Mouse (Mus musculus): Measurements from ENCODE around the gene Asb14.
"Not testable (repeated sequence)": the region's sequence is repeated elsewhere in the genome, so short reads cannot be mapped to it uniquely, and the experiment has no call there.

The Asb14 gene

GRCm38 (mm10) chr14:26894392-26894791, at the start of gene Asb14:
TSS of gene Asb14 (plus strand) at chr14:26894557.
- ATAC-seq (ENCODE audit: insufficient number of reproducible peaks, low FRiP score, low TSS enrichment) = no peak

DNA sequence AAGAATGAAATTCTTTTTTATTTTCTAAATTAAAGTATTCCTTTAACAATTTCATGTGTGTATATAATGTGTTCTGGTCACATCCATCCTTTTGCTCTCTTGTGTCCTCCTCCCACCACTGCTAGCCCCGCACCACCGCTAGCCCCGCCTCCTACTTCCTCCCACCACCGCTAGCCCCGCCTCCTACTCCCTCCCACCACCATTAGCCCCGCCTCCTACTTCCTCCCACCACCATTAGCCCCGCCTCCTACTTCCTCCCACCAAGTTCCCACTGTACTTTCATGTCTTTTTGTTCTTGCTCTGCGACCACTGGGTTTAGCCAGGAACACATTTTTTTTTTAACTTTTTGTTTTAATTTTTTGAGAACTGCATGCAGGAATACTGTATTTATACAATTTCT, 41.3 kb upstream of the Asb14 start:
- ATAC-seq (ENCODE audit: insufficient number of reproducible peaks, low FRiP score, low TSS enrichment) = no peak

DNA sequence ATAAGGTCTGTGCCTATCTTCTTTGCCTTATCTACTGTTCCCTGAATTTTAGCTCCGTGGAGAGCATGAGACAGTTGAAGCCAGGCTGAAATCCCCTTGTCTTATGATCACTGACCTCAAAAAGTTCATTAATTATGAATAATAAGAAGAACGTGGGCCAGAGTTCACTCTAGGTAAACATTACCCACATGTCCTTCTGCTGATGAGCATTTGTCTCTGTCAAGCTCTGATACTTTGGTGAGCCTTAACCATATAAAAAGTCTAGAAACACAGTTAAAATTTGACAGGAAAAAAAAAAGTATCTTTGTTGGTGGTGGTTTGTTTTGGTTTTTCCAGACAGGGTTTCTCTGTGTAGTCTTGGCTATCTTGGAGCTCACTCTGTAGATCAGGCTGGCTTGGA, 40.3 kb upstream of the Asb14 start:
- ATAC-seq (ENCODE audit: insufficient number of reproducible peaks, low FRiP score, low TSS enrichment) = no peak

DNA sequence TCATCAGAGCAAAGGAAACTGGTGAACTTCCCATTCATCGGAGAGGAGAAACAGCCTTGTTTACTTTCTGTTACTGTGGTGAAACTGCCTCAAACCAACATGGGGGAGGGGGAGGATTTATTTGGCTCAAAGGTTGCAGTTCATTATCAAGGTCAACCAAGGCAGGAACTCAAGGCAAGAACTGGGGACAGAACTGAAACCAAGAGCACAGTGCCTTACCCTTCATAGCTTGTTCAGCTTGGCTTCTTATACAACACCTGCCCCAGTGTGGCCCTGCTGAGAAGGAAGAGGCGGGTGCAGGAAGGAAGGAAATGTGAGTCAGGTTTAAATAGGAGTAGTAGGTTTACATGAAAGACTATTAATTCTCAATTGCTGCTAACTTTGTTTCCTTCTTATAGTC, 36.0 kb upstream of the Asb14 start:
- ATAC-seq (ENCODE audit: insufficient number of reproducible peaks, low FRiP score, low TSS enrichment) = no peak

DNA sequence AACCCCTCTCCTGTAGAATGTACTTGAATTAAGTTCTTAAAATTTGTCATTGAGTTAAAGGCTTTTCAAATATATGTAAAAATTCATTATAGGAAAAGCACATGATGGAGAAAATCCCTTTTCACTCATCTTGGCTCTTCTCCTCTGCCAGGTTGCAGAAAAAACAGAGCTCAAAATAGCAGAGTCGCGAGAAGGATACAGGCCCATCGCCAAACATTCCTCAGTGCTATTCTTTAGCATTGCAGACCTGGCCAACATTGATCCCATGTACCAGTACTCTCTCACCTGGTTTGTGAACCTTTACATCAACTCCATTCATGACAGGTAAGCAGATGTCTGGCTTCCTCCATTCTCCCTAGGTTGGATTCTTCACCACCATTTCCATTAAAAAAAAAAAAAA, 35.3 kb upstream of the Asb14 start:
- no peak for ATAC-seq (ENCODE audit: insufficient number of reproducible peaks, low FRiP score, low TSS enrichment)

DNA sequence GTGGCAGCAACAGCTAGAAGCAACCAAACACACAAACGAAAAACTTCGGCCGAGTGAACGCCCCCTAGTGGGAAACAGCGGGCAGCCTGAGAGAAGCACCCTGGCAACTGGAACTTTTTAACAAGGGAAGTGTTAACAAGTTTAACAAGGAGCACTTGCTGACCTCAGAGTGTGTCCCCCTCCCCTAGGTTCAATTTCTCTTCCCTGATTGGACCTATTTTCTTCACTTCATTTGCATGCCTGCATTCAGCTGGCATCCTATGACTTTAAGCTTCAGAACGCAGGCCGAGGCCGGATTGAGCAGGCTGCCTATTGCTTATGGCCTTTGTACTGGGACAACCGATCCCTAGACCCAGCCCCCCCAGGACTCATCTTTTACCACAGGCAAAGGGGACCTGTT, 27.0 kb upstream of the Asb14 start:
- ATAC-seq (ENCODE audit: insufficient number of reproducible peaks, low FRiP score, low TSS enrichment) = no peak

GRCm38 (mm10) chr14:26868299-26868698, 26.1 kb upstream of the Asb14 start:
- ATAC-seq (ENCODE audit: insufficient number of reproducible peaks, low FRiP score, low TSS enrichment) = no peak

- ATAC-seq (ENCODE audit: insufficient number of reproducible peaks, low FRiP score, low TSS enrichment) = no peak
These were observed 15.6 kb upstream of the Asb14 start for GRCm38 (mm10) chr14:26878756-26879155.

DNA sequence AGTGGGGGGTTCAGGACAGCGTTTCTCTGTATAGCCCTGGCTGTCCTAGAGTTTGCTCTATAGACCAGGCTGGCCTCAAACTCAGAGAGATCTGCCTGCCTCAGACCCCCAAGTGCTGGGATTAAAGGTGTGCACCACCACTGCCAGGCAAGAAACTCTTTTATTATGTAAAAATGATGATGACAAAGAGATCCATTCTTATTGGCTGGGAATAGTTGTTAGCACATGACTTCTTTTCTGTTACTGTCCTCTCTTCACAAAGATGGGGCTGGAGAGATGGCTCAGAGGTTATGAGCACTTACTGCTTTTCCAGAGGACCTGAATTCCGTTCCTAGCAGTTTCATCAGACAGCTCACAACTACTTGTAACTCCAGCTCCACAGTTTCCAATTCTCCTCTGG, 14.4 kb upstream of the Asb14 start:
- no peak for ATAC-seq (ENCODE audit: insufficient number of reproducible peaks, low FRiP score, low TSS enrichment)

DNA sequence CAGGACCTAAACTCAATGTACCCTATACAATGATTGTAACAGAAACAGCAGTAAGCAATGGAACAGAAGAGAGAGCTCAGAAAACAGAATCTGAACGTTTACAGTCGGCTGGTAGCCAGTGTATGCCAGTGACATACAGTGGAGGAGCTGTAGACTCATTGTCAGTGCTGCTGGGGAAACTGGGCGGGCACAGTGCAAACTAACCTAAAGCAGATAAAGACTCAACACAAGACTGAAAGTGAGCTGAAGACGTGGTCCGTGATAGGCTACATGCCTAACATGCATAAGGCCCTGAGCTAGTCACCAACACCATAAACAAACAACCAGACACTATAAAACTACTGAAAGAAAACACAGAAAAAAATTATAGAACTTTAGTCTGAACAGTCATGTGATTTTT, 12.7 kb upstream of the Asb14 start:
- no peak for ATAC-seq (ENCODE audit: insufficient number of reproducible peaks, low FRiP score, low TSS enrichment)

DNA sequence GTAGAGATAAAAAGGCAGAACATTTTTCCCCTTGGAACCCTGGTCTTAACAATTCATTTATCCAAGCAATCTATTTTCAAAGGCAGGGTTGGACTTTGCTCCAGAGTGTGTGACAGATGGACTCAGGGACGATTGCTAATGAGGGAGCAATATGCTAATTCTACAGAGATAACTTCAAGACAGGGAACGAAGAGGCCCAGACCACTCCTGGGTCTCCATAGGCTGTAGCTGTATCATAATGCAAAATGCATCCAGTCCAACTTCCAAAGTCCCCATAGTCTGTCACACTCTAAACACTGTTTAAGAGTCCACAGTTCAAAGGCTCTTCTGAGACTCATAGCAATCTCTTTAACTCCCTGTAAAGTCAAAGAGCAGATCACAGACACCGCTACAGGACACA, 7.1 kb upstream of the Asb14 start:
- ATAC-seq (ENCODE audit: insufficient number of reproducible peaks, low FRiP score, low TSS enrichment) = no peak

- ATAC-seq (ENCODE audit: insufficient number of reproducible peaks, low FRiP score, low TSS enrichment) = no peak
These were observed 3.6 kb upstream of the Asb14 start for GRCm38 (mm10) chr14:26890777-26891176.

DNA sequence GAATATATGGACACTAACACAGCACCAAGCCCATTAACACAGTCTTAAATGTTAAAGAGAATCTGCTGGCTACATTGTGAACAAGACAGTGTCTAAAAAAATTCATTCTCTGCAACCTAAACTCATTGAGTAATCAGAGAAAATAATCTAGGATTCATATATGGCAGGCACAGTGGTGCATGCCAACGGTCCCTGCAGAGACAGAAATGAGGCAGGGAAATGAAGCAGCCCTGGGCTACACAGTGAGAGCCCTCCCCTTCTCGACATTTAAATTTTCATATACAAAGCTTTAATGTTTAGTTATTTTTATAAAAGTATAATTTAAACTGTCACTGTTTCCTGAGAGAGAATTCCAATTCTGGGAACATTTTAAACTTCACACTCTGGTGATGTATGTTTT, 5.1 kb downstream of the Asb14 start:
- ATAC-seq (ENCODE audit: insufficient number of reproducible peaks, low FRiP score, low TSS enrichment) = no peak

DNA sequence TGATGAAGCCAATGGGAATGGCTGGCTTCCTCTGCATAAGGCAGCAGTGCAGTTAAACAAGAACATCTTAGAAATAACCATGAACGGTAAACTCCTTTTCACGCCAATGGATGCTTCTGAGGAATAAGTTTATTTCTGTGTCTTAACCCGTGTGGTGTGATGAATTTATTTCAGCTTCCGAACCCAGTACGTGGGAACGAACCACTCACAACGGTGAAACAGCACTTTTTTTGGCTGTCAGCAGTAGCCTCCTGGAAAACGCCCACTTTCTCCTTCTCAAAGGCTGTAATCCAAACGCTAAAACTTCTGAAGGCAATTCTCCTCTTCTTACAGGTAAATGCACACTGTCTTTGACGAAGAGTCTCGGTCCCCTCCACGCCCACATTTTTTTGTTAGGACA, 6.5 kb downstream of the Asb14 start:
- ATAC-seq (ENCODE audit: insufficient number of reproducible peaks, low FRiP score, low TSS enrichment) = no peak

- no peak for ATAC-seq (ENCODE audit: insufficient number of reproducible peaks, low FRiP score, low TSS enrichment)
These were observed 13.0 kb downstream of the Asb14 start for GRCm38 (mm10) chr14:26907401-26907800.

- not testable (repeated sequence) for ATAC-seq (ENCODE audit: insufficient number of reproducible peaks, low FRiP score, low TSS enrichment)
These were observed 16.1 kb downstream of the Asb14 start for GRCm38 (mm10) chr14:26910461-26910860.

- no peak for ATAC-seq (ENCODE audit: insufficient number of reproducible peaks, low FRiP score, low TSS enrichment)
These were observed 16.8 kb downstream of the Asb14 start for GRCm38 (mm10) chr14:26911201-26911600.

GRCm38 (mm10) chr14:26911826-26912225, 17.5 kb downstream of the Asb14 start:
- no peak for ATAC-seq (ENCODE audit: insufficient number of reproducible peaks, low FRiP score, low TSS enrichment)

DNA sequence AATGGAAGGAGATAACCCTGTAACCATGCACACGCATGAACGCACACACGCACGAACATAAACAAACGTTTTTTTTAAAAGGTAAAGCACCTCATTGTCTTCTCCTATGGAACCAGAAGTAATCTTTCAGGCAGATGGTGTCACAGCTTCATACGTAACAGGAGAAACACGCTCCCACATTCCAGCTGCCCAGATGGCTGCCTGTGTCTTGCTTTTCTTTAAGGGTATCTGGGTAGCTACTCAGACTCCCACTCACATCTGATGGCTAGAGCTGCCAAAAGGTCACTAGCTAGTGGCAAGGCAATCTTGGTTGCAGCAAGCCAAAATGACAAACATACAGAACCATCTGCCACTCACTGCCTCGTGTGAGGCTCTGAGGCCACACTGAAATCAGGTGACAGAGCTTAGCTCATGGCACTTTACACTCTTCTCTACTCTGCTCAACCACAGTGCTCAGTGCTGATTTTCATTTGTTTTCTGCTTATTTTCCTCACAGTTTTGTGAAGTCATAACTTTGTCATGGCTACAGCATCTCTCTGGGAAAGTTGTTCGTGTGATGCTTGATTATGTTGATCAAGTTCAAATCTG, 19.4 kb downstream of the Asb14 start:
- no peak for ATAC-seq (ENCODE audit: insufficient number of reproducible peaks, low FRiP score, low TSS enrichment)

DNA sequence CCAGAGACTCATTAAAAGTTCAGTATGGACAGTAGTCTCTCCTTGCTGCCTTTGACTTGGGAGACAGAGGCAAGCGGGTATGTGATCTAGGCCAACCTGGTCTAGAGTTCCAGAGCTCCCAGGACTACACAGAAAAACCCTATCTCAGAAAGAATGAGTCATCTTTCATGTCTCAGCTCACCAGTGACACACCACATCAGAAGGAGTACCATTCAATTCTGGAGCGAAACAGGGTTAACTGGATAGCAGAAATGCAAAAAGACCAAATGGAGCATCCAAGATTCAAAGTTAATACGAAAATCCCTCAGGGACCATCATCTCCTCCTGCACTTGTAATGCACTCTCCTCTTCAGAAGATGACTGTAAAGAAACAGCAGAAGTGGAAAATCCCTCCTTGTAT, 25.0 kb downstream of the Asb14 start:
- ATAC-seq (ENCODE audit: insufficient number of reproducible peaks, low FRiP score, low TSS enrichment) = no peak

GRCm38 (mm10) chr14:26923702-26924421, 29.5 kb downstream of the Asb14 start:
- ATAC-seq (ENCODE audit: insufficient number of reproducible peaks, low FRiP score, low TSS enrichment) = no peak

- no peak for ATAC-seq (ENCODE audit: insufficient number of reproducible peaks, low FRiP score, low TSS enrichment)
These were observed 40.5 kb downstream of the Asb14 start for GRCm38 (mm10) chr14:26934891-26935290.
